Mouse (Mus musculus): Measurements from ENCODE around the gene Pde4b.

GRCm38 (mm10) chr4:102175985-102176384 is 88.6 kb downstream of the Pde4b start:
- TF ChIP-seq POLR2A (IDR thresholded peaks at IDR 0.05; ENCODE audit: borderline replicate concordance, control insufficient read depth, low read depth, low read length) (no peak), CTCF (IDR thresholded peaks at IDR 0.05; ENCODE audit: control insufficient read depth, insufficient read depth, low read length) (no peak)
